Mouse (Mus musculus) T-helper 2 cell (primary cell): ENCODE data around the gene Bmp8a.
"Not testable (repeated sequence)": the region's sequence is repeated elsewhere in the genome, so short reads cannot be mapped to it uniquely, and the experiment has no call there.

Experiments used
- in situ Hi-C: fragments of 300-600 bp; cut with MboI, MseI; formaldehyde crosslinking; loops from one replicate; pipeline ENCODE4 v1.15.1; 2025; ENCODE audit warnings: high pct_unique_total_duplicates

Bmp8a gene

DNA sequence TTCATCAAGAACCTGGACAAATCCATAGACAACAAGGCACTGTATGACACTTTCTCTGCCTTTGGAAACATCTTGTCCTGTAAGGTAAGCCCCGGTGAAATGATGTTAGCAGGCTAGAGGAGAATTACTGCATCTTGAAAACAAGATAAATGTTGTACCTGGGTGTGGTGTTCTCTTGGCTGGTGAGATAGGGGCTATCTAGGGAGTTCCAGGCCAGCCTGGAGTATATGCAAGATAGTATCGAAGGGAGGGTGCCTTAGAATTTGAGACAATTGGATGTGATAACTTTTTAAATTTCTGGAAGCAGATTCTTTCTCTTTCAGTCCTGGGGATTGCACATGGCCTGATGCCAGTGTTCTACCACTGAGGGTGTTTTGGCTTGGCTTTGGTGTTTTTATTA is 56.3 kb downstream of the Bmp8a start:
- in situ Hi-C loops = no loop called here

DNA sequence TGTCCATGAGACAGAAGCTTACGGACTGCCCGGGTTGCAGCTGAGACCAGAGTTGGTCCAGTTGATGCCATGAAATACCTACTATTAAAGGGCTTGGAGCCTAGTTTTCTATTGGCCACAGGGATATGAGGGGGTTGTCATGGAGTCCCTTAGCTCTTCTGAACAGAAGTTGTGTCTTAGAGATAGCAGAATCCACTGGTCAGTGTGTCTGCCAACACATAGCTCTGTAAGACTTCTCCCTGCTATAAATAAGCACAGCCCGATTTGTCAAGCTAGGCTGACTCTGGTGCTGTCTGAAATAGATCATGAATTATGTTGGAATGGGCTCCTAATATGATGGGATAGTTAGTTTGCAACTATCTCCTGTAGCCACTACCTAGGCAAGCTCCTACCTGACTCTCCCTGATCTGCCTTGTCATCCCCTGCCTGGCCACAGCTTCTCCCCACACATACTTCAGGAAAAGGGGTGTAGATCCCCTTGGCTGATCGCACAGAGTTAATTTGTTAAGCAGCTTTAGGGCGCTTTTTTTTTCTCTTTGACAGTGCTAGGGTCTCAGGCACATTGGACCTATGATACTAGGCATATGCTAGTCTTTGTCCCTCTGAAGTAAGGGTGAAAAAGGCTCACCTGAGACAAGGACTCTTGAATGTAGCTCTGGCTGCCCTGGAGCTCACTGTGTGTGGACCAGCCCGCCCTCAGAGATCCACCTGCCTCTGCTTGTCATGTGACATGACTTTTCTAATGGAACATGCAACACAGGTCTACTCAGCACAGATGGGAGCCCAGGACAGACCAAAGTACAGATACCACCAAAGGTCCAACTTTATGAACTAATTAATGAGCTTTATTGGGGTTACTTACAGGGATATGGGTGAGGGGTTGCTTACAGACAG is 58.1 kb downstream of the Bmp8a start:
- in situ Hi-C loops = no loop called here

DNA sequence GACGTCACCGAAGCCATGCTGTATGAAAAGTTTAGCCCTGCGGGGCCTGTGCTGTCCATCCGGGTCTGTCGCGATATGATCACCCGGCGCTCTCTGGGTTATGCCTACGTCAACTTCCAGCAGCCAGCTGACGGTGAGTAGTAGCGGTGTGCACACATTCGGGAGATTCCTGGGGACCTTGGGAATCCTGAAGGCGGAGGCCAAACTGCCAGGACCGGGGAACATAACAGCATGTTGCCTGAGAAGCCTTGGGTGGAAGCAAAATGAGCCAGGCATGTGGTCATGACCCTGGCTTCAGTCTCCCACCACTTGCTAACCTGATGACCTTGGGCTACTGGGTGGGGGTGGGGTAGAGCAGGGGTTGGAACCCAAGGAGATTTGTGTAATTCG is 59.4 kb downstream of the Bmp8a start:
- in situ Hi-C loops = not testable (repeated sequence)

DNA sequence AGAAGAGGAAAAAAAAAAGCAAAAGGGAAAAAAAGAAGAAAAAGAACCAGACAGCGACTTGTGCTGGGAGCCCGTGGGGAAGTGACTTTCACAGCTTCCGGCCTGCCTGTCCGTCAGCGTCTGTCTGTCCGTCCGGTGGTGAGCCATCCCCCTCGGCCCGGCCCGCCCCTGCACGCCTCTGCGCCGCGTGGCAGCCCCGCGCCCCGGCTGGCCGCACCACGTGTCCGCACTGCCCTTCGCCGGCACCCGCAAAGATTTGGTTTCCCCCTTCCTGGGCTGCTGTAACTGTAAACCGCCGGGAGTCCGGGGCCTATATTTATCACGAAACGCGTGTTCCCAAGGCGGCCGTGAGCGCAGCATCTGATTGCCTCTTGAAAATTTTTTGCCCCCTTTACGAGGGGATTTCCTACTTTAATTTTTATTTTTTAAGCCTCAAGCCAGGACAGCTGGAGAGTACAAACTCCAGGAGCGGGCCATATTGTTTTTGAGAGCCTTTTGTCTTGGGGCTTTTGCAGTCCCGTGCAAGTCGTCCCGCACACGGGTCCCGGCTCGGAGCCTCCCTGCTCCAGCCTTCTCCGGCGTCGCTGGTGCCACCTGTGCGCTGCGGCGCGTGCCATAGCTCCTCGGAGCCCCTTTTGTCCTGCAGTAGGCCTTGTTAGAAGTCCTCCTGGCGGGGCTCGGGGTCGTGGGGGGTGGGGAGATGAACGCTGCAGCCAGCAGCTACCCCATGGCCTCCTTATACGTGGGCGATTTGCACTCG is 60.0 kb downstream of the Bmp8a start:
- in situ Hi-C loops = not testable (repeated sequence)

DNA sequence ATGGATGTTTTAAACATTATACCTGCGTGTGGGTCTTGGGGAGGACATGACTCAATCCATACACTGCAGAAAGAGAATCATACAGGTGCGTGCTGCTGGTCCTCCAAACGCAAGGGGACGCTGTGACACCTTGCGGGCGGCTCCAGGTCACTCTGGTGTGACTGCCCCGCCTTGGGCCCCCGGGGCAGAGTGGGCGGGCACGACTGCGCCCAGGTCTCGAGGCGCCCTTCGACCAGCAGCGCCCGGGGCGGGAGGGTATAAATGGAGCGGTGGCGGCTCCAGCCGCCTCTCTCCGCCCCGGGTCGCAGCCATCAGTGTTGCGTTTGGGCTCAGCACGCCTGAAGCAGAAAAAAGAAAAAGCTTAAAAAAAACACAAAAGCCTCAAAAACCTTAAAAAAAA is 60.6 kb downstream of the Bmp8a start:
- in situ Hi-C loops = no loop called here

DNA sequence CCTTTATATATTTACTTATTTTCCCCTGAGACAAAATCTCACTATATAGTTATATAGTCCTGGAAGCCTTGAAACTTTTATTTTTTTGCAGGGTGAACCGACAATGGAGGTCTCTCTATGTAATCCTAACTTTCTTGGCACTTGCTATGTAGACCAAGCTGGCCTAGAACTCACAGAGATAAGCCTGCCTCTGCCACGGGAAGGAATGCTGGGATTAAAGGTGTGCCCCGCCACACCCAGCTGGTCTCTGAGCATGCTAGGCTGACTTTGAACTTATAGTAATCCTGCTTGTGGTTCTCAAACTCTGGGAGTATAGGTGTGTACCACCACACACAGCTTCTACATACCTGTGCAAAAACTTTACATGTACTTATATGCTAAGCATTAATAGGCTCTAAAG is 62.9 kb downstream of the Bmp8a start:
- in situ Hi-C loops = no loop called here

DNA sequence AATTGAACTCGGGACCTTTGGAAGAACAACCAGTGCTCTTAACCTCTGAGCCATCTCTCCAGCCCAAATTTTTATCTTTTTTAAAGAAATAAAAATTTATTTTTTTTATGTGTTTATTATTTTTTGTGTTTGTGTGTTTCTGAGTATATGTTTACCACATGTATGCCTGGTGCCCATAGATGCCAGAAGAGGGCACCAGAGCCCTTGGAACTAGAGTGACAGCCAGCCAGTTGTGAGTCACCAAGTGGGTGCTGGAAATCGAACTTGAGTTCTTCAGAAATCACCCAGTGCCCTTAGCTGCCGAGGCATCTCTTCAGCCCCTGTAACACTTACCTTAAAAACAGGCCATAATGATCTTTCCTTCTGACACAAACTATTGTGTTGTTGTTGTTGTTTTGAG is 72.0 kb downstream of the Bmp8a start:
- in situ Hi-C loops = no loop called here
